Mouse (Mus musculus) R1 (cell line): ENCODE results near the gene Commd4.

Source experiments
- DNase-seq: peaks from one replicate; pipeline ENCODE4 v3.0.0-alpha.2; 2018; ENCODE audit warnings: low read depth, low spot score

Commd4 gene

GRCm38 (mm10) chr9:57141417-57142353 is 16.4 kb downstream of the Commd4 start:
- no peak for DNase-seq

GRCm38 (mm10) chr9:57139571-57139970 is 18.6 kb downstream of the Commd4 start:
- peak; percentile 51 for DNase-seq

- DNase-seq: no peak
Observed at GRCm38 (mm10) chr9:57139110-57139509, 19.0 kb downstream of the Commd4 start.

- DNase-seq: no peak
Observed at GRCm38 (mm10) chr9:57138507-57138906, 19.6 kb downstream of the Commd4 start.

GRCm38 (mm10) chr9:57137777-57138176 is 20.4 kb downstream of the Commd4 start:
- DNase-seq: no peak

GRCm38 (mm10) chr9:57137246-57137645 is 20.9 kb downstream of the Commd4 start:
- no peak for DNase-seq

- peak; percentile 97 for DNase-seq
Observed at GRCm38 (mm10) chr9:57130577-57131433, 27.3 kb downstream of the Commd4 start, which contains the start of gene Man2c1. TSS of gene Man2c1 (plus strand) at chr9:57130690.

- DNase-seq: no peak
Observed at GRCm38 (mm10) chr9:57129641-57130040, 28.5 kb downstream of the Commd4 start.

GRCm38 (mm10) chr9:57117261-57117755 is 40.8 kb downstream of the Commd4 start:
- peak; percentile 90 for DNase-seq
